Mouse (Mus musculus) lung, postnatal 0 days (tissue): ENCODE results near the gene Large1. TPM values are rescaled to one million over a fixed set of nuclear protein-coding genes. Genes with fewer than 3 reads are reported as not detected.
"Not testable (repeated sequence)": the region's sequence is repeated elsewhere in the genome, so short reads cannot be mapped to it uniquely, and the experiment has no call there.

Experiments
- ATAC-seq: fragments of 200-750 bp; cut with Nextera tagmentation; 2 replicates; pipeline ENCODE4 v1.8.0; 2017; ENCODE audit warnings: moderate library complexity
- DNase-seq: peaks from one replicate; pipeline ENCODE4 v3.0.0-alpha.2; 2016; ENCODE audit warnings: low spot score
- H3K27ac ChIP-seq: fragments of 300-500 bp; sonication (generic); 2 replicates; pipeline ENCODE4 v1.5.1; 2014; ENCODE audit warnings: antibody characterized with exemption, mild to moderate bottlenecking, low read length, mixed read lengths
- H3K27me3 ChIP-seq: fragments of 300-500 bp; sonication (generic); replicated peaks from 2 replicates; pipeline ENCODE4 v1.6.1; 2014; ENCODE audit warnings: low read length, mixed read lengths; ENCODE audit not compliant: insufficient read depth
- H3K36me3 ChIP-seq: fragments of 300-500 bp; sonication (generic); 2 replicates; pipeline ENCODE4 v1.6.1; 2014; ENCODE audit warnings: low read length, mixed read lengths; ENCODE audit not compliant: insufficient read depth
- H3K4me1 ChIP-seq: fragments of 300-500 bp; sonication (generic); 2 replicates; pipeline ENCODE4 v1.6.1; 2014; ENCODE audit warnings: antibody characterized with exemption, low read depth, low read length, mixed read lengths; ENCODE audit not compliant: insufficient read depth
- H3K4me2 ChIP-seq: fragments of 300-500 bp; sonication (generic); replicated peaks from 2 replicates; pipeline ENCODE4 v1.6.1; 2014; ENCODE audit warnings: low read depth, mild to moderate bottlenecking, low read length, moderate library complexity, mixed read lengths
- H3K4me3 ChIP-seq: fragments of 300-500 bp; sonication (generic); 2 replicates; pipeline ENCODE4 v1.5.1; 2014; ENCODE audit warnings: low read depth, low read length
- H3K9ac ChIP-seq: fragments of 300-500 bp; sonication (generic); replicated peaks from 2 replicates; pipeline ENCODE4 v1.6.1; 2014; ENCODE audit warnings: low read depth, mild to moderate bottlenecking
- H3K9me3 ChIP-seq: fragments of 300-500 bp; sonication (generic); 2 replicates; pipeline ENCODE4 v1.6.1; 2016; ENCODE audit warnings: low read length, mixed read lengths
- CTCF ChIP-seq: IDR thresholded peaks from 2 replicates; pipeline ENCODE4 v1.5.1; 2016; ENCODE audit warnings: antibody characterized with exemption, mild to moderate bottlenecking
- EP300 ChIP-seq: IDR thresholded peaks from 2 replicates; pipeline ENCODE4 v1.6.1; 2016; ENCODE audit warnings: antibody characterized with exemption, mild to moderate bottlenecking, control low read depth
- WGBS: fragments of 180-500 bp; shearing (Covaris S2); extraction: QIAGEN DNeasy Blood & Tissue Kit; methylation state at CpG from one replicate; pipeline ENCODE4 v1.1.7; 2014; 5-methylcytosine and 5-hydroxymethylcytosine counted together
- polyA plus RNA-seq: library from polyadenylated mRNA; unstranded; fragments of >200 nt; fragmentation: Nextera tagmentation; extraction: Ambion mirVana; gene quantifications from 2 replicates; pipeline ENCODE4 v1.2.1, GENCODE M21; 2015

Gene Large1
- polyA plus RNA-seq, 1 experiment from 2014 or later, result 5.2 TPM

- H3K4me1 ChIP-seq, result no peaks in the 10 kb centered on the region
- DNase-seq (no peak), ATAC-seq (no peak)
- no peak overlapping the region for H3K9ac ChIP-seq
- H3K27me3 ChIP-seq, result no peaks in the 10 kb centered on the region
- H3K36me3 ChIP-seq, result no peaks in the 10 kb centered on the region
- no peaks in the 10 kb centered on the region for H3K9me3 ChIP-seq
- no peak overlapping the region for H3K27ac ChIP-seq
- WGBS, result 64% methylated on average over 6 of the region's 6 CpGs
- no peak overlapping the region for H3K4me3 ChIP-seq
- TF ChIP-seq EP300, result no peak
- no peak for TF ChIP-seq CTCF
- H3K4me2 ChIP-seq, result no peak overlapping the region
Measured at GRCm38 (mm10) chr8:73135397-73135796, 217.9 kb downstream of the Large1 start.

GRCm38 (mm10) chr8:73132080-73132479, 221.3 kb downstream of the Large1 start:
- no peak for DNase-seq

GRCm38 (mm10) chr8:73123864-73124499, 229.4 kb downstream of the Large1 start:
- H3K4me3 ChIP-seq, result no peak overlapping the region
- no peak overlapping the region for H3K27ac ChIP-seq
- H3K9me3 ChIP-seq, result no peaks in the 10 kb centered on the region
- no peaks in the 10 kb centered on the region for H3K27me3 ChIP-seq
- peak; percentile 55; the same call in 1 of the 2 replicates for ATAC-seq
- no peak overlapping the region for H3K9ac ChIP-seq
- no peak for DNase-seq
- WGBS, result 26% methylated on average over 5 of the region's 5 CpGs
- TF ChIP-seq CTCF, result no peak
- TF ChIP-seq EP300, result no peak
- no peak overlapping the region for H3K4me2 ChIP-seq
- no peaks in the 10 kb centered on the region for H3K4me1 ChIP-seq
- H3K36me3 ChIP-seq, result no peaks in the 10 kb centered on the region

More at GRCm38 (mm10) chr8:73132080-73132479, 221.3 kb downstream of the Large1 start:
- H3K9ac ChIP-seq, result no peak overlapping the region
- no peaks in the 10 kb centered on the region for H3K27me3 ChIP-seq
- H3K4me1 ChIP-seq, result no peaks in the 10 kb centered on the region
- TF ChIP-seq CTCF (no peak), EP300 (no peak)
- no peaks in the 10 kb centered on the region for H3K9me3 ChIP-seq
- no peak overlapping the region for H3K4me2 ChIP-seq
- WGBS, result 85% methylated on average over 2 of the region's 2 CpGs
- no peaks in the 10 kb centered on the region for H3K36me3 ChIP-seq
- no peak overlapping the region for H3K27ac ChIP-seq
- no peak for ATAC-seq
- no peak overlapping the region for H3K4me3 ChIP-seq

- Histone ChIP-seq H3K9ac (no peak overlapping the region), H3K27ac (no peak overlapping the region), H3K9me3 (no peaks in the 10 kb centered on the region), H3K4me1 (no peaks in the 10 kb centered on the region), H3K4me2 (no peak overlapping the region), H3K4me3 (no peak overlapping the region), H3K36me3 (no peaks in the 10 kb centered on the region), H3K27me3 (no peaks in the 10 kb centered on the region)
- no peak for ATAC-seq
- 73% methylated on average over 1 of the region's 1 CpGs for WGBS
- TF ChIP-seq CTCF (no peak), EP300 (no peak)
- DNase-seq, result no peak
Measured at GRCm38 (mm10) chr8:73112332-73112895, 240.9 kb downstream of the Large1 start.

- Histone ChIP-seq H3K9ac (no peak overlapping the region), H3K4me1 (no peaks in the 10 kb centered on the region), H3K4me2 (no peak overlapping the region), H3K36me3 (no peaks in the 10 kb centered on the region), H3K4me3 (no peak overlapping the region), H3K9me3 (no peaks in the 10 kb centered on the region), H3K27me3 (no peaks in the 10 kb centered on the region), H3K27ac (no peak overlapping the region)
- no peak for ATAC-seq
- no peak for DNase-seq
- 33% methylated on average over 1 of the region's 1 CpGs for WGBS
- TF ChIP-seq CTCF (no peak), EP300 (no peak)
Measured at GRCm38 (mm10) chr8:73104089-73104488, 249.3 kb downstream of the Large1 start.

GRCm38 (mm10) chr8:73101069-73101468, 252.3 kb downstream of the Large1 start:
- 29% methylated on average over 5 of the region's 5 CpGs for WGBS
- H3K4me3 ChIP-seq, result no peak overlapping the region
- H3K36me3 ChIP-seq, result no peaks in the 10 kb centered on the region
- no peaks in the 10 kb centered on the region for H3K4me1 ChIP-seq
- H3K9me3 ChIP-seq, result no peaks in the 10 kb centered on the region
- TF ChIP-seq EP300, result no peak
- TF ChIP-seq CTCF, result no peak
- no peaks in the 10 kb centered on the region for H3K27me3 ChIP-seq
- no peak overlapping the region for H3K27ac ChIP-seq
- DNase-seq (no peak), ATAC-seq (no peak)
- H3K9ac ChIP-seq, result no peak overlapping the region
- no peak overlapping the region for H3K4me2 ChIP-seq

GRCm38 (mm10) chr8:73100607-73101006, 252.7 kb downstream of the Large1 start:
- DNase-seq, H3K4me3 ChIP-seq, H3K27me3 ChIP-seq, H3K4me1 ChIP-seq, H3K9me3 ChIP-seq, H3K9ac ChIP-seq, H3K27ac ChIP-seq, ATAC-seq, H3K4me2 ChIP-seq, H3K36me3 ChIP-seq: not testable (repeated sequence)
- 12% methylated on average over 3 of the region's 3 CpGs for WGBS
